Mouse (Mus musculus) testis, adult 2 months (tissue): ENCODE measurements around the gene Marc2.

ENCODE experiments used
- CTCF ChIP-seq: fragments of 200-500 bp; IDR thresholded peaks from 2 replicates; pipeline ENCODE4 v1.5.1; 2012; ENCODE audit warnings: low read depth, mild to moderate bottlenecking, inconsistent platforms, low read length, moderate library complexity; ENCODE audit not compliant: control insufficient read depth, insufficient read depth, insufficient replicate concordance
- POLR2A ChIP-seq: fragments of 200-500 bp; IDR thresholded peaks from 2 replicates; pipeline ENCODE4 v1.6.1; 2012; ENCODE audit warnings: low read depth, mild to moderate bottlenecking, inconsistent platforms, low read length, moderate library complexity; ENCODE audit not compliant: control insufficient read depth

DNA sequence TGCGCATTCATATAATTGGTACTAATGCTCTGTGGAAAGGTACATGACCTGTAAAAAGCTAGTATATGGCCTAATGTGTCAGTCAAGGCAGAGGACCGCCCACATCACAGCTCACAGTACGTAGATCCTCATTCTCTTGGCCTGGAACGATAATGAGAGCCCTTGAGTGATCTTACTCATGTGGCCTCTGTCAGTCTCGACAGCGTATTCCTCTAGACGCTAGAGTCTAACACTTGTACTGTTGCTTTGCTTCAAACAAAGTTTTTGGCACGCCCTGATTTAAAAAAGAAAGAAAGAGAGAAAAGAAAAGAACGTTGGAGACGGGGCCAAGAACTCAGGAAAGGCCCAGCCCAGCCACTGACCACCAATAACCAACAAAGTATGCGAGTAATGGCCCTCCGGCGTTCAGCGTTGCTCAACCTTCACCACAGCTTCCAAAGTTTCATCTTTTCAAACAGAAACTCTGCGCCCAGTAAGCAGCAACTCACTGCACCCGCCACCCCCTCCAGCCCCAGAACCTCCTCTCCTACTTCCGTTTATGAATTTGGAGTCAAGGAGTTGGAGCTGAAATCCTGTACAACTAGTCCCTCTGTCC is 37.7 kb downstream of the Marc2 start:
- TF ChIP-seq POLR2A: no peak
- no peak for TF ChIP-seq CTCF
